Mouse (Mus musculus): ENCODE data around the gene D630045J12Rik. TPM values are rescaled to one million over a fixed set of nuclear protein-coding genes. Genes with fewer than 3 reads are reported as not detected.

Gene D630045J12Rik
- polyA plus RNA-seq, 1 experiment from 2014 or later, result 8.4 TPM

GRCm38 (mm10) chr6:38235991-38236658 lies 17.7 kb downstream of the D630045J12Rik start:
- Histone ChIP-seq H3K27ac (no peak overlapping the region), H3K27me3 (ENCODE audit: insufficient read depth, poor library complexity, severe bottlenecking) (no peaks in the 10 kb centered on the region), H3K36me3 (peaks cover 17% of the 10 kb centered on the region; the same call in 1 of the 2 replicates), H3K9me3 (no peaks in the 10 kb centered on the region), H3K4me1 (replicated peaks) (peaks cover 19% of the 10 kb centered on the region), H3K4me3 (no peak overlapping the region)
- WGBS, result 81% methylated on average over 7 of the region's 7 CpGs
- DNase-seq (ENCODE audit: low spot score), result no peak

GRCm38 (mm10) chr6:38233803-38234202 lies 20.0 kb downstream of the D630045J12Rik start:
- Histone ChIP-seq H3K4me3 (no peak overlapping the region), H3K36me3 (peaks cover 21% of the 10 kb centered on the region), H3K9me3 (peaks cover 5% of the 10 kb centered on the region; the same call in 1 of the 2 replicates), H3K27me3 (ENCODE audit: insufficient read depth, poor library complexity, severe bottlenecking) (no peaks in the 10 kb centered on the region), H3K4me1 (replicated peaks) (peaks cover 19% of the 10 kb centered on the region), H3K27ac (no peak overlapping the region)
- WGBS, result 92% methylated on average over 3 of the region's 3 CpGs
- DNase-seq (ENCODE audit: low spot score), result no peak

DNA sequence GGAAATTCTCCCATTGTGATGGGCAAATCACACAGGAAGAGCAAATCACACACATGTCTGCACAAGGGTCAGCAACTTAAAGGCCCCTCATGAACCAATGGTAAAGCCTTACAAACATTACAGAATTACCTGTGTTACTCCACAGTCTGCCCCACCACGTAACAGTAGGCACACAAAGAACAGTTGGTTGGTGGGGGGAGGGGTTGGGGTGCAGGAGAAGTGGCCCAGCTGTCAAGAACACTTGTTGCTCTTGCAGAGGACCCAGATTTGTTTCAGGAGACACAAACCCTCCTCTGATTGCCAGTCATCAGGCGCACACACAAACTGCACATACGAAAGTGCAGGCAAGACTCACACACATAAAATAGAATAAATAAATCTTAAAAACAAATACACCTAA lies 20.9 kb downstream of the D630045J12Rik start:
- no peaks in the 10 kb centered on the region for H3K27me3 ChIP-seq (ENCODE audit: insufficient read depth, poor library complexity, severe bottlenecking)
- H3K4me3 ChIP-seq, result no peak overlapping the region
- WGBS, result 77% methylated on average over 3 of the region's 3 CpGs
- peaks cover 9% of the 10 kb centered on the region; the same call in 1 of the 2 replicates for H3K9me3 ChIP-seq
- peaks cover 24% of the 10 kb centered on the region for H3K36me3 ChIP-seq
- peak overlapping the region; percentile 29; the same call in 1 of the 2 replicates for H3K27ac ChIP-seq
- H3K4me1 ChIP-seq (replicated peaks), result peaks cover 19% of the 10 kb centered on the region
- DNase-seq (ENCODE audit: low spot score), result no peak

DNA sequence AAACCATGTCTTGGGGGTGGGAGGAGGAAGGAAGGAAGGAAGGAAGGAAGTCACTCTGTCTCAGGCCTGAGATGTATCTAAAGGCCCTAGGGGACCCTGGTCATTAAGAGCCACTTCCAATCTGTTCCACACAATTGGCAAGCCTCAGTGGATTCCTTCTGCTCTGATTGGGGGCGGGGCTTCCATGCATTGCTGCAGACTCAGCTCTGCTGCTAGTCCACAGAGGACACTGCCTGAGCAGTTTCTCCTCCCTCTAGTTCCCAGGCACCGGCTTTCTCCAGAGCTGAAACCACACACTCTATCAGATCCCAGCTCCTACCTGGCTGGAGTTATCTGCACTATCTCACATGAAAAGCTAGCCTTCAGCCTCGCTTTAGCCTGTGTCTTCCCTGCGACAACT lies 21.8 kb downstream of the D630045J12Rik start:
- peaks cover 19% of the 10 kb centered on the region for H3K4me1 ChIP-seq (replicated peaks)
- 0 out of 2 replicates have a peak overlapping the region, but pooled peaks have one; percentile 29 for H3K27ac ChIP-seq
- H3K36me3 ChIP-seq, result peaks cover 21% of the 10 kb centered on the region
- WGBS, result 66% methylated on average over 4 of the region's 4 CpGs
- H3K9me3 ChIP-seq, result peaks cover 9% of the 10 kb centered on the region; the same call in 1 of the 2 replicates
- no peaks in the 10 kb centered on the region for H3K27me3 ChIP-seq (ENCODE audit: insufficient read depth, poor library complexity, severe bottlenecking)
- no peak overlapping the region for H3K4me3 ChIP-seq
- no peak for DNase-seq (ENCODE audit: low spot score)

DNA sequence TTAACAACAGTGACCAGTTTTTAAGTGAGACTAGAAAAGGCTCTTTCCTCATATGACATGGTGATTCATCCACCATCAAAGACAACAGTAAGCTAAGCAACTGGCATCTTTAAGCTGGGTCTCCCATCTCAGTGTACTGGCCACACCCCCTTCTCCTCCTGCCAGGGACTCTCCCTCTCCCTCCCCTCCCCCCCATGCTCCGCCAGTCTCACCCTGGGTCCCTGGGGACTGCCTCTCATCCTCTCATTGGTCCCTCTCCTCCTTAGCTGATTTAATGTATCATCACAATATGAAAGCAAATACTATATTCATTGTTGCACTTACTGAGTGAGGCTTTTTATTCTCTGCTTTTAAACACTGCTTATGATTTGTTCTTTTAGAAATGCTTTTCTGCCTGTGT lies 29.7 kb downstream of the D630045J12Rik start:
- Histone ChIP-seq H3K4me1 (replicated peaks) (peaks cover 24% of the 10 kb centered on the region), H3K9me3 (peaks cover 6% of the 10 kb centered on the region; the same call in 1 of the 2 replicates), H3K27ac (no peak overlapping the region), H3K27me3 (ENCODE audit: insufficient read depth, poor library complexity, severe bottlenecking) (no peaks in the 10 kb centered on the region), H3K4me3 (no peak overlapping the region), H3K36me3 (peaks cover 17% of the 10 kb centered on the region)
- WGBS, result 29% methylated on average over 1 of the region's 1 CpGs
- DNase-seq (ENCODE audit: low spot score), result no peak

- no peaks in the 10 kb centered on the region for H3K27me3 ChIP-seq (ENCODE audit: insufficient read depth, poor library complexity, severe bottlenecking)
- peaks cover 9% of the 10 kb centered on the region for H3K4me1 ChIP-seq (replicated peaks)
- H3K4me3 ChIP-seq, result no peak overlapping the region
- no peak for DNase-seq (ENCODE audit: low spot score)
- WGBS, result 86% methylated on average over 2 of the region's 2 CpGs
- no peak overlapping the region for H3K27ac ChIP-seq
- H3K36me3 ChIP-seq, result peaks cover 18% of the 10 kb centered on the region
- no peaks in the 10 kb centered on the region for H3K9me3 ChIP-seq
Observed at GRCm38 (mm10) chr6:38219261-38219660, 34.5 kb downstream of the D630045J12Rik start.

- 76% methylated on average over 14 of the region's 14 CpGs for WGBS
- no peaks in the 10 kb centered on the region; the same call in 1 of the 2 replicates for H3K4me1 ChIP-seq (replicated peaks)
- DNase-seq (ENCODE audit: low spot score), result no peak
Observed at GRCm38 (mm10) chr6:38215448-38216110, 38.2 kb downstream of the D630045J12Rik start.

GRCm38 (mm10) chr6:38207621-38208020 lies 46.2 kb downstream of the D630045J12Rik start:
- Histone ChIP-seq H3K4me3 (no peak overlapping the region), H3K9me3 (peaks cover 16% of the 10 kb centered on the region), H3K27ac (peak overlapping the region; percentile 74), H3K36me3 (peaks cover 23% of the 10 kb centered on the region), H3K27me3 (ENCODE audit: insufficient read depth, poor library complexity, severe bottlenecking) (peaks cover 4% of the 10 kb centered on the region; the same call in 1 of the 2 replicates), H3K4me1 (replicated peaks) (peaks cover 48% of the 10 kb centered on the region)
- no peak for DNase-seq (ENCODE audit: low spot score)
- 67% methylated on average over 2 of the region's 2 CpGs for WGBS

More at GRCm38 (mm10) chr6:38215448-38216110, 38.2 kb downstream of the D630045J12Rik start:
- H3K36me3 ChIP-seq, result peaks cover 34% of the 10 kb centered on the region
- no peaks in the 10 kb centered on the region for H3K27me3 ChIP-seq (ENCODE audit: insufficient read depth, poor library complexity, severe bottlenecking)
- H3K27ac ChIP-seq, result no peak overlapping the region
- H3K9me3 ChIP-seq, result peaks cover 20% of the 10 kb centered on the region
- H3K4me3 ChIP-seq, result no peak overlapping the region

DNA sequence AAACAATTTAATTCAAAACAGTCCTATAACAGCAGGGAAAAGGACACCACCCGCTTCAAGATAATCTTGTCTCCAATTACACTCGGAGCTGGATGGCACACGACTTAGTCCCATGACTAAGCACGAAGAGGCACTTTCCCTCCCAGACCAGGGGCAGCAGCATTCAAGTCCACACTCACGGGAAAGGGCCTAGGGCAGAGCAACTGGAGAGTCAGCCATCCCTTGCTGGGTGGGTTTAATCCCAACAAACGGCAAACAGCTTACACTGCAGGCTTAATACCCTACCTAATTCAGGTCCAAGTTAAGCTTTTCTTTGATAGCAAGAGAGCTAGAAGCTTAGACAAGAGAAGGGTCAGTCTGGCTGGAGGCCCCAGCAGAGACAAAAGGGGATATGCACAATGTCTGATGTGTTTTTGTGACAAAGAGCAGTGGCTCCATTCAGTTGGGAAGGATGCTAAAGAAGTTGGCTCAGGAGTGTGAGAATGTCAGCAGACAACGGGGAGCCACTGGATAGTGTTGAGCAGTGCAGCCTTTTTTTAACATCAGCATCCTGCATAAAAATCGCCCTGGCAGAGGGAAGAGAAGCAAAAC lies 46.8 kb downstream of the D630045J12Rik start:
- peak; percentile 60 for DNase-seq (ENCODE audit: low spot score)
- WGBS, result 7% methylated on average over 8 of the region's 8 CpGs
- H3K4me3 ChIP-seq, result no peak overlapping the region
- peaks cover 4% of the 10 kb centered on the region; the same call in 1 of the 2 replicates for H3K27me3 ChIP-seq (ENCODE audit: insufficient read depth, poor library complexity, severe bottlenecking)
- peaks cover 10% of the 10 kb centered on the region for H3K9me3 ChIP-seq
- H3K27ac ChIP-seq, result peak overlapping the region; percentile 74
- peaks cover 18% of the 10 kb centered on the region for H3K36me3 ChIP-seq
- peaks cover 48% of the 10 kb centered on the region for H3K4me1 ChIP-seq (replicated peaks)

DNA sequence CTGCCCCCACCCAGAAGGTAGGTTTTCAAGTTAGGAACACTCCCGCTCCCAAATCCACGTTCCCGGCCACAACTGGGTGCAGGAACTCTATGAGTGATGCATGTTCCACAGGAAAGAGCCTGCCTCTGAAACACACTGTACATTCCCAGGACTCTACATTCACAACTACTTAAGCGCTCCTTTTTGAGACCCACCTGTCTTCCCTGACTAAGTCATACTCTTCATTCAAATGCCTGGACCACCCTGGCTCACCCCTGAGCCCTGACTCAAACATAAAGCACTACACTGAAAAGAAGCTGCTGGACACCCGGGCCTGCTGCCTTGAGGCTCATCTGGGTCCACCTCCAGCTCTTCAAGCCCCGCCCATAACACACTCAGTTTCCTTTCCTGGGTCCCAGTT lies 48.4 kb downstream of the D630045J12Rik start:
- WGBS, result 91% methylated on average over 6 of the region's 6 CpGs
- peaks cover 4% of the 10 kb centered on the region; the same call in 1 of the 2 replicates for H3K27me3 ChIP-seq (ENCODE audit: insufficient read depth, poor library complexity, severe bottlenecking)

DNA sequence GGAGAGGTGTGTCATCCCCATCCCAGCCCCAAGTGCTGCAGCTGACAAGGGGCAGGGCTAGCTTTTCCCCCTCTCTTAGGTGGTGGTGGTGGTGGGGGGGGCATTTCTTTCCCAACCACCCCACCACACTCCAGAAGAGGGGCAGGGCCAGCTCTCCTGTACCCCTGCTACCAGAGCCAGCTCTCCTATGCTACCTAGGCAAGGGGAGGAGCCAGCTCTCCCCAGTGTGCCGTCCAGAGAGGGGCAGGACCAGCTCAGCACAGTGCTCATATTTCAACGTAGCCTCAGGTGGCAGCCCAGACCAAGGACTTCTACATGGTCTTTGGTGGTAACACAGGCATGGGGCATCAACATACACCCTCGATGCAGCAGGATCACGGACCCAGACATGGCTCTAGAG lies 50.0 kb downstream of the D630045J12Rik start:
- no peaks in the 10 kb centered on the region for H3K9me3 ChIP-seq
- H3K36me3 ChIP-seq, result peaks cover 3% of the 10 kb centered on the region
- no peak overlapping the region for H3K4me3 ChIP-seq
- WGBS, result 59% methylated on average over 4 of the region's 4 CpGs
- peaks cover 51% of the 10 kb centered on the region for H3K4me1 ChIP-seq (replicated peaks)
- no peak overlapping the region for H3K27ac ChIP-seq
- DNase-seq (ENCODE audit: low spot score), result no peak
- peaks cover 4% of the 10 kb centered on the region; the same call in 1 of the 2 replicates for H3K27me3 ChIP-seq (ENCODE audit: insufficient read depth, poor library complexity, severe bottlenecking)

More for the DNA sequence above, 48.4 kb downstream of the D630045J12Rik start:
- DNase-seq (ENCODE audit: low spot score), result no peak
- Histone ChIP-seq H3K36me3 (peaks cover 17% of the 10 kb centered on the region), H3K4me1 (replicated peaks) (peaks cover 48% of the 10 kb centered on the region), H3K9me3 (peaks cover 9% of the 10 kb centered on the region; the same call in 1 of the 2 replicates), H3K4me3 (no peak overlapping the region), H3K27ac (peak overlapping the region; percentile 74)

DNA sequence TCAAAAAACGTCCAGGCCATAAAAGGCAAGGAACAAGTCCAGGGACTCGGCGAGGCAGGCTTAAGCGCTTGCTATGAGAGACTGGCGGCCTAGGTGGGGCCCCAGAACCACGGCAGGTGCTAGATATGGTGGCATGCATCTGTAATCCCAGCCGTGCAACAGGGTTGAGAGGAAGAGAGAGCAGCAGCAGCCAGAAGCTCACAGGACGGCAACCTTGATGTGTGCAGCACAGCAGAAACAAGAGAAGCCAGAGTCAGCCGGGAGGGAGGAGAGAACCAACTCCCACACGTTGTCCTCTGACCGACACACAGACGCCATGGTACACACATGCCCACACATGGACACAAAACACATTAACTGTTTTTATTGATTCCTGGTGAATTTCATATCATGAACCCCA lies 51.0 kb downstream of the D630045J12Rik start:
- no peak for DNase-seq (ENCODE audit: low spot score)
- no peaks in the 10 kb centered on the region for H3K36me3 ChIP-seq
- H3K9me3 ChIP-seq, result no peaks in the 10 kb centered on the region
- no peak overlapping the region for H3K4me3 ChIP-seq
- 83% methylated on average over 12 of the region's 12 CpGs for WGBS
- H3K27ac ChIP-seq, result no peak overlapping the region
- H3K27me3 ChIP-seq (ENCODE audit: insufficient read depth, poor library complexity, severe bottlenecking), result peaks cover 4% of the 10 kb centered on the region; the same call in 1 of the 2 replicates
- peaks cover 48% of the 10 kb centered on the region for H3K4me1 ChIP-seq (replicated peaks)
